Mouse (Mus musculus): ENCODE results near the gene Rnf212b.

- TF ChIP-seq E2F4 (IDR thresholded peaks at IDR 0.05; ENCODE audit: insufficient read depth) (no peak), POLR2A (IDR thresholded peaks at IDR 0.05; ENCODE audit: insufficient read length, low read depth) (no peak), MYOD1 (IDR thresholded peaks at IDR 0.05; ENCODE audit: control insufficient read depth in 1 of 3, insufficient read length in 2 of 3, low read depth in 2 of 3) (no peak), USF1 (IDR thresholded peaks at IDR 0.05; ENCODE audit: low read depth) (no peak), POLR2AphosphoS2 (IDR thresholded peaks at IDR 0.05; ENCODE audit: insufficient read length, low read depth) (no peak), MAX (IDR thresholded peaks at IDR 0.05; ENCODE audit: low read depth) (no peak), TCF3 (IDR thresholded peaks at IDR 0.05; ENCODE audit: insufficient read length, low read depth) (no peak)
These were observed 83.5 kb downstream of the Rnf212b start for GRCm38 (mm10) chr14:54897445-54897844.
